Mouse (Mus musculus): ENCODE measurements around the gene Gemin4. TPM values are rescaled to one million over a fixed set of nuclear protein-coding genes. Genes with fewer than 3 reads are reported as not detected.

Gene Gemin4
- polyA plus RNA-seq, 1 experiment from 2014 or later = 22.3 TPM

- DNase-seq (ENCODE audit: low spot score) (peak; percentile 47), ATAC-seq (ENCODE audit: low read depth) (no peak)
- no peaks in the 10 kb centered on the region for H3K9me3 ChIP-seq (ENCODE audit: control insufficient read depth, low read length)
- H3K36me3 ChIP-seq (ENCODE audit: control insufficient read depth, insufficient read depth, low read length) = peaks cover 71% of the 10 kb centered on the region
- H3K9ac ChIP-seq (ENCODE audit: low read depth, low read length) = no peak overlapping the region
- WGBS = 78% methylated on average over 13 of the region's 13 CpGs
- no peak overlapping the region for H3K4me2 ChIP-seq (ENCODE audit: low read depth, low read length)
- no peak overlapping the region for H3K4me3 ChIP-seq (ENCODE audit: low read depth, low read length)
- H3K4me1 ChIP-seq (ENCODE audit: control insufficient read depth, insufficient read depth, low read length) = no peaks in the 10 kb centered on the region
- H3K27me3 ChIP-seq (replicated peaks; ENCODE audit: control insufficient read depth, insufficient read depth, low read length) = no peaks in the 10 kb centered on the region
- no peak overlapping the region for H3K27ac ChIP-seq (replicated peaks; ENCODE audit: low read depth, low read length)
Observed at GRCm38 (mm10) chr11:76210228-76210985, 7.1 kb downstream of the Gemin4 start.

GRCm38 (mm10) chr11:76206793-76207192 lies 10.7 kb downstream of the Gemin4 start:
- DNase-seq (ENCODE audit: low spot score) (no peak), ATAC-seq (ENCODE audit: low read depth) (no peak)
- peaks cover 7% of the 10 kb centered on the region; the same call in 1 of the 2 replicates for H3K4me1 ChIP-seq (ENCODE audit: control insufficient read depth, insufficient read depth, low read length)
- no peak overlapping the region for H3K4me2 ChIP-seq (ENCODE audit: low read depth, low read length)
- H3K27ac ChIP-seq (replicated peaks; ENCODE audit: low read depth, low read length) = no peak overlapping the region
- H3K4me3 ChIP-seq (ENCODE audit: low read depth, low read length) = no peak overlapping the region
- no peaks in the 10 kb centered on the region for H3K9me3 ChIP-seq (ENCODE audit: control insufficient read depth, low read length)
- 86% methylated on average over 5 of the region's 5 CpGs for WGBS
- no peaks in the 10 kb centered on the region for H3K27me3 ChIP-seq (replicated peaks; ENCODE audit: control insufficient read depth, insufficient read depth, low read length)
- peaks cover 53% of the 10 kb centered on the region for H3K36me3 ChIP-seq (ENCODE audit: control insufficient read depth, insufficient read depth, low read length)
- no peak overlapping the region for H3K9ac ChIP-seq (ENCODE audit: low read depth, low read length)

DNA sequence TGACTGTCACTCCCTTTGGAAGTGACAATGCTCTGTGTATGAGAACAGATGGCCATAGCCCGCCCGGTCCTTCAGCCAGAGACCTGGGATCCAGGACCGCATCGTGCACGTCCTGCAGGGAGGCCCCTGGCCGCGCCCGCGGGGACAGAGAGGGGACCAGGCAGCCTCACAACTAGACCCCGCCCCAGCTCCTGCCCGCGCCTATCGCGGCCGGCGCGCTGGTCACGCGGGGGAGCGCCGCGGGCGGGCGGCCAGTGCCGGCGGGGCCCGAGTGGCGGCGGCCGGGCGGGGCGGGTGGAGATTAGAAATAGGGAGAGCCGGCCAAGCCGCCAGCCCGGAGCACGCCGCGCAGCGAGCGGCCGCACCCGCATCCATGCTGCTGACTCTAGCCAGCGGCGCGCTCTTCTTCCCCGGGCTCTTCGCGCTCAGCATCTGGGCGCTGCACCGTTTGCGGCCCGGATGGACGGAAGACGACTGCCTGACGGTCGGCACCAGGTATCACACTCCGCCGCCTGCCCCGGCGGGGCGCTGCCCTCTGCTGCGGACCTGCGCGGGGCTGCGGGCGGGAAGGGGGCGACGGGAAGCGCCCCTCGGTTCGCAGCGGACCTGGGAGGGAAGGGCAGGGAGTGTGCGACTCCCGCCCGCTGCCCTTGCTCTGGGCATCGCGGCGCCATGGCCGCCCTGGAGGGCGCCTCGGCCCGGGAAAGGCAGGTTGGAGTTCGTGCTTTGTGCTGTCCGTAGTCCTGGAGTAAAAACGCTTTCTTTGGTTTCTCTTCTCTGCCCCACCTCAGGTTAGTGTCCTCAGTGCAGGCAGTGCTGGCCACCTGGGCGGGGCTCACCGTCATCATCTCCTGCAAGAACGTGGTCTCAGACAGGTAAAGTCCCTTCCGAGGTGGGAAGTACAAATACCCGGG lies 15.4 kb downstream of the Gemin4 start:
- H3K4me1 ChIP-seq (ENCODE audit: control insufficient read depth, insufficient read depth, low read length) = peaks cover 7% of the 10 kb centered on the region; the same call in 1 of the 2 replicates
- DNase-seq (ENCODE audit: low spot score) (peak; percentile 91), ATAC-seq (ENCODE audit: low read depth) (peak; percentile 98)
- H3K4me3 ChIP-seq (ENCODE audit: low read depth, low read length) = peak overlapping the region; percentile 89
- H3K27ac ChIP-seq (replicated peaks; ENCODE audit: low read depth, low read length) = peak overlapping the region; percentile 48; the same call in 1 of the 2 replicates
- no peaks in the 10 kb centered on the region for H3K9me3 ChIP-seq (ENCODE audit: control insufficient read depth, low read length)
- WGBS = under 1% methylated on average over 24 of the region's 90 CpGs
- H3K9ac ChIP-seq (ENCODE audit: low read depth, low read length) = peak overlapping the region; percentile 82
- peak overlapping the region; percentile 95 for H3K4me2 ChIP-seq (ENCODE audit: low read depth, low read length)
- H3K27me3 ChIP-seq (replicated peaks; ENCODE audit: control insufficient read depth, insufficient read depth, low read length) = no peaks in the 10 kb centered on the region
- H3K36me3 ChIP-seq (ENCODE audit: control insufficient read depth, insufficient read depth, low read length) = peaks cover 11% of the 10 kb centered on the region; the same call in 1 of the 2 replicates

DNA sequence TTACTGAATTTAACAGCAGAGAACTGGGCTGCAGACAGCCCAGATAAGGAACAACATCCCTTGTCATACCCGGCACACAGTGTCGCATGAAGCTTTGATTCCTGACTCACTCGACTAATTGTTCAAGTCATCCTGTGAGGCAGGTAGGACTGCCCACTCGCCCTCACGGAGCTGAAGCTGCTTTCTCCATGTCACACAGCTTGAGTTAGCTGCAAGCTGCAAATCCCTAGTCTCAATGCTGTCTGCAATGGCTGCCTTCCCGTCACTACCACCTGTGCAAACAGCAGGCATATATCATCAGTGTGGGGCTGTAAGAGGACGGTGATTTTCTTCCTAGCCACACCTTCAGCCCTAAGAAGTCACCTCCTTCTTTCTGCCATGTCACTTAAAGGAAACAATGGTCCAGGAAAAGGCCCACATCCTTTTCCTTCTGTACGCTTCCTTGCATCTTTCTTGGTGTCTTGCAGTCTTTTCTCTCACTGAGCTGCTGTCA lies 20.4 kb downstream of the Gemin4 start:
- DNase-seq (ENCODE audit: low spot score) (no peak), ATAC-seq (ENCODE audit: low read depth) (no peak)
- Histone ChIP-seq H3K4me1 (ENCODE audit: control insufficient read depth, insufficient read depth, low read length) (no peaks in the 10 kb centered on the region), H3K27me3 (replicated peaks; ENCODE audit: control insufficient read depth, insufficient read depth, low read length) (no peaks in the 10 kb centered on the region), H3K4me2 (ENCODE audit: low read depth, low read length) (no peak overlapping the region), H3K9me3 (ENCODE audit: control insufficient read depth, low read length) (no peaks in the 10 kb centered on the region), H3K4me3 (ENCODE audit: low read depth, low read length) (no peak overlapping the region), H3K36me3 (ENCODE audit: control insufficient read depth, insufficient read depth, low read length) (no peaks in the 10 kb centered on the region), H3K9ac (ENCODE audit: low read depth, low read length) (no peak overlapping the region), H3K27ac (replicated peaks; ENCODE audit: low read depth, low read length) (no peak overlapping the region)
- 55% methylated on average over 8 of the region's 8 CpGs for WGBS

GRCm38 (mm10) chr11:76196275-76196976 lies 21.0 kb downstream of the Gemin4 start:
- no peak overlapping the region for H3K4me3 ChIP-seq (ENCODE audit: low read depth, low read length)
- H3K9me3 ChIP-seq (ENCODE audit: control insufficient read depth, low read length) = no peaks in the 10 kb centered on the region
- WGBS = 63% methylated on average over 8 of the region's 8 CpGs
- H3K27ac ChIP-seq (replicated peaks; ENCODE audit: low read depth, low read length) = no peak overlapping the region
- H3K4me2 ChIP-seq (ENCODE audit: low read depth, low read length) = no peak overlapping the region
- no peaks in the 10 kb centered on the region for H3K36me3 ChIP-seq (ENCODE audit: control insufficient read depth, insufficient read depth, low read length)
- H3K4me1 ChIP-seq (ENCODE audit: control insufficient read depth, insufficient read depth, low read length) = no peaks in the 10 kb centered on the region
- no peaks in the 10 kb centered on the region for H3K27me3 ChIP-seq (replicated peaks; ENCODE audit: control insufficient read depth, insufficient read depth, low read length)
- ATAC-seq (ENCODE audit: low read depth) (no peak), DNase-seq (ENCODE audit: low spot score) (no peak)
- H3K9ac ChIP-seq (ENCODE audit: low read depth, low read length) = no peak overlapping the region

GRCm38 (mm10) chr11:76186908-76187307 lies 30.6 kb downstream of the Gemin4 start:
- no peaks in the 10 kb centered on the region for H3K36me3 ChIP-seq (ENCODE audit: control insufficient read depth, insufficient read depth, low read length)
- no peak overlapping the region for H3K4me2 ChIP-seq (ENCODE audit: low read depth, low read length)
- no peaks in the 10 kb centered on the region for H3K27me3 ChIP-seq (replicated peaks; ENCODE audit: control insufficient read depth, insufficient read depth, low read length)
- no peak overlapping the region for H3K27ac ChIP-seq (replicated peaks; ENCODE audit: low read depth, low read length)
- H3K4me1 ChIP-seq (ENCODE audit: control insufficient read depth, insufficient read depth, low read length) = no peaks in the 10 kb centered on the region
- 84% methylated on average over 6 of the region's 6 CpGs for WGBS
- no peak overlapping the region for H3K9ac ChIP-seq (ENCODE audit: low read depth, low read length)
- no peak overlapping the region for H3K4me3 ChIP-seq (ENCODE audit: low read depth, low read length)
- ATAC-seq (ENCODE audit: low read depth) (no peak), DNase-seq (ENCODE audit: low spot score) (no peak)
- no peaks in the 10 kb centered on the region for H3K9me3 ChIP-seq (ENCODE audit: control insufficient read depth, low read length)

- Histone ChIP-seq H3K27me3 (replicated peaks; ENCODE audit: control insufficient read depth, insufficient read depth, low read length) (no peaks in the 10 kb centered on the region), H3K27ac (replicated peaks; ENCODE audit: low read depth, low read length) (no peak overlapping the region), H3K36me3 (ENCODE audit: control insufficient read depth, insufficient read depth, low read length) (no peaks in the 10 kb centered on the region)
Observed at GRCm38 (mm10) chr11:76183745-76184144, 33.7 kb downstream of the Gemin4 start.

DNA sequence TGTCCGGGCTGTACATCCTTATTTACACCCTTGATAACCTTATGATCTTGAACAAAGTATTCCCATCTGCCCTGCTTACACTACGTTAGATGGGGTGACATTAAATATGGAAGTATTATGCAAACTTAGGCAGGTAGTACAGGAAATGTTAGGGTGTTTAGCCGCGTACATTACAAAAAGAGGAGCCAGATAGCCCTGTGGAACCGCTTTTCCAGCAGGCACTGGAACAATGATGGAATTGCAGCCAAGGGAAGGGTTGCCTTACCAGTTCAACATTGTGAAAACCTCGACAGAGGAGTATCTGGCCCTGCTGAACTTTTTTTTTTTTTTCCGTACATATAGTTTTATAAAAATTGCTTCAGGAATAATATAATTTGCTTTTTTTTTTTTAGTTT lies 37.3 kb downstream of the Gemin4 start:
- Histone ChIP-seq H3K27me3 (replicated peaks; ENCODE audit: control insufficient read depth, insufficient read depth, low read length) (no peaks in the 10 kb centered on the region), H3K27ac (replicated peaks; ENCODE audit: low read depth, low read length) (no peak overlapping the region; the same call in 1 of the 2 replicates), H3K4me3 (ENCODE audit: low read depth, low read length) (peak overlapping the region; percentile 87), H3K4me2 (ENCODE audit: low read depth, low read length) (peak overlapping the region; percentile 81), H3K9me3 (ENCODE audit: control insufficient read depth, low read length) (no peaks in the 10 kb centered on the region), H3K4me1 (ENCODE audit: control insufficient read depth, insufficient read depth, low read length) (peaks cover 10% of the 10 kb centered on the region), H3K36me3 (ENCODE audit: control insufficient read depth, insufficient read depth, low read length) (0 out of 2 replicates have a peak, but pooled peaks cover 11% of the 10 kb centered on the region), H3K9ac (ENCODE audit: low read depth, low read length) (peak overlapping the region; percentile 72)
- WGBS = 18% methylated on average over 7 of the region's 7 CpGs
- DNase-seq (ENCODE audit: low spot score) (no peak), ATAC-seq (ENCODE audit: low read depth) (no peak)

More at GRCm38 (mm10) chr11:76183745-76184144, 33.7 kb downstream of the Gemin4 start:
- Histone ChIP-seq H3K9me3 (ENCODE audit: control insufficient read depth, low read length) (no peaks in the 10 kb centered on the region), H3K4me2 (ENCODE audit: low read depth, low read length) (no peak overlapping the region), H3K4me1 (ENCODE audit: control insufficient read depth, insufficient read depth, low read length) (peaks cover 5% of the 10 kb centered on the region), H3K9ac (ENCODE audit: low read depth, low read length) (no peak overlapping the region), H3K4me3 (ENCODE audit: low read depth, low read length) (no peak overlapping the region)
- DNase-seq (ENCODE audit: low spot score) (no peak), ATAC-seq (ENCODE audit: low read depth) (no peak)
- 79% methylated on average over 4 of the region's 4 CpGs for WGBS

All from embryonic facial prominence, embryonic 14.5 days (tissue).